Mouse (Mus musculus) retina, postnatal 1 day (tissue): ENCODE measurements around the gene Ier2.

Experiments used
- DNase-seq: peaks from one replicate; pipeline ENCODE4 v3.0.0-alpha.2; 2012

Gene Ier2

GRCm38 (mm10) chr8:84662581-84663065, at the start of gene Ier2:
Gene Ier2 (minus strand): TSS chr8:84662852.
- DNase-seq: peak; percentile 98

- peak; percentile 91 for DNase-seq
Observed at GRCm38 (mm10) chr8:84711933-84712758, 49.5 kb upstream of the Ier2 start.

DNA sequence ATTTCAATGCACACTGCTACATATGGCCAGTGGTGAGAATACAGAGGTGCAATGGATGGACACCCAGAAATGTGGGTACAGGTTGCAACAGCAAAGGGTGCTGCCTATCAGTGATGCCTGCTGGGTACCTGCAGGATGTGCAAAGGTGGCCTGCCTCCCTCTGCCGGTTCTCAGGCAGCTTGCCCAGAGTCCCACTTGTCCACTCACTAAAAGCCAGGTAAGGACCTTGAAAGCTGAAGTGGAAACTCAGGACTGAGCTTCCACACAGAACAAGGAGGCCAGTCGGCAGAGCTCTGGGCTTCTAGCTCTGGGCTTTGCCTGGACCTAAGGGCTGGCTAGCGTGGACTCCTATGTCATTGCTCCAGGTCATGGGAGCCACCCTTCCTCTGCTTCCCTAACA, 48.7 kb upstream of the Ier2 start:
- DNase-seq: no peak

DNA sequence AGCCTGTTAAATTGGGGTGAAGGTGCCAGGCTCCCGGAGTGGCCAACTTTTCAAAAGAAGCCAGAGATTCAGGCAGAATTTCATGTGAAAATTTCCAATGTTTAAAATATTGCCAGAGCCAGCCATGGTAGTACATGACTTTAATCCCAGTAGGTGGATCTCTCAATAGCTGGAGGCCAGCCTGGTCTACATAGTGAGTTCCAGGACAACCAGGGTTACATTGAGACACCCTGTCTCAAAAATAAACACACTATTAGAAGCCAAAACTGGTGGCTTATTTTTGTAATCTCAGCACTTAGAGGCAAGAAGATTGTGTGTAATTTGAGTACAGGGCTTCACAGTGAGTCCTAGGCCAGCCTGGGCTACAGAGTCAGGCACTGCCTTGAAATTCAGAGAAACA, 47.3 kb upstream of the Ier2 start:
- no peak for DNase-seq

DNA sequence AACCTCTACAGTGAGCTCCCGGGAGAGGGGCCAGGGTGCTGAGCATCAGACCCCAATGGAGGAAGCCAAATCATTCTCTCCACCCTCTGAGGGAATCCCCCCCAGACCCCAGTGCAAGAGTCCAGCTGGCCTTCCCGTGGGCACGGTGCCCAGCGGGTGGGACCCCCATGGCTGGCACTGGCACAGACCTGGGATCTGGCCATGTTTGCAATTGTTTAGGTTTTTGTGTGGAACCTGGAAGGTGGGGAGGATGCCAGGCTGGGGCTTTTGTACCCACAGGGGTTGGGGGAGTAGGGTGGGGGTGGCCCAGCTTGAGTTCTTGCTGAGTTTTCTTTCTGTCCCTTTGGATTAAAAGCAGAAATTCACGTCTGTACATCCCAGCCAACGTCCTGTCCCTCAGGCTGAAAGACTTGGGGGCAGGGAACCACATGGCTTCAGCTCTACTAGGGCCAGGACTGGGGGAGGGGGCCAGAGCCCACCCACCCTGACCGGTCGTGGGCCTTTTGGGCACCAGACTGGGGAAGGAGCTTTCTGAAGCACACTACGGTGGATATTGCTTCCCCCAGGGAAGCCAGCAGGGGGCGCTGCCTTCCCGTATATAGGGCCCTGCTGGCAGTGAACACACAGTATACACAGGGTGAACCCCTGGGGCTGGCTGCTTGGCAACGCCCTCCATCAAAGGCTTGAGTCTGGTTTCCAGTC, 46.3 kb upstream of the Ier2 start:
- peak; percentile 92 for DNase-seq

DNA sequence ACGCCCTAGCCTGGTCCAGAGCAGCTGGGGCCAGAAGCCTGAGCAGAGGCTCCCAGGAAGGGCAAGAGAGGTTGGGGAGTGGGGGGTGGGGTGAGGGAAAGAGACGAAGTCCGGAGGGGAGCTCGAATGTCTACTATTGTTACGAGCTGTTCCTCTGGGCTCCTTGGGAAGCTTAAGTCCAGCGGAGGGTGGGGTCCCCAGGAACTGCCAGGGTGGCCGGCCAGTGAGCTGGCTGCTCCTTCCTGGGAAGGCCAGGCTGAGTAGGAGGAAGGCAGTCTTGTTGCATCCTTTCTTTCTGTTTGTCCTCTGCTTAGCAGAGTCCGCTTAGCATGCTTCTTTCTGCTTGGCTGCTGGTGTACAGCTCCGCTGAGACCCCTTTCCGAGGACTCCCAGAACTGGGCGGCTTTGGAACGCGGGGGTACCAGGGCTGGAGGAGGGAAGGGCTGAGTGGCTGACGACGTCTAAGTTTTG, 45.5 kb upstream of the Ier2 start:
- DNase-seq: no peak

DNA sequence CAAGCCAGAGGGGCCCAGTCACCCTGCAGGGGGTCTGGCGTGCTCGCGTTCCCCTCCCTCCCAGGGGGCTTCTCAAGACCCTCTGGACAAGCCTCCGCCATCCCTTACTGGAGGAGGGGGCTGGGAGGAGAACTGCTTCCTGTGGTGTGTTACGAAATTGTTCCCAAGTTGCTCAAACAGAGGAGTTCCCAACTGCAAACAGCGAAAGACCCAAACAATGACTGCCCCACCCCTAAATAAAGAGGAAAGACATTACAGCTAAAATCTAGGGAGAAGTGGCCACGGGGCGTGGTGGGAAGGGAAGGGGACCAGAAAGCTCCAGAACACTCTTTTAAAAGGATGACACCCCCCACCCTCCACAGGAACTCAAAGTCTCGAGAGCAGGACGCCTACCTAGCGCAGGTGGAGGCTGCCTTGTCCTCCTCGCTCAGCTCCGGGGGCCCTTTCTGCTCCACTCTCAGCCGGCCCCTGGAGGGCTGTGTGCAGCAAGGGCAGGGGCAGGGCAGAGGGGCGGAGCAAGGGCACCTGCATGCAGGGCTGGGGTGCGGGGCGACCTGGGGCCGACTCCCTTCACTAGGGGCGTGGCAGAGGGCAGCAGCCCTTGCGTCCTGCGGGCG, 44.7 kb upstream of the Ier2 start:
- DNase-seq: no peak

GRCm38 (mm10) chr8:84706610-84707266, 44.1 kb upstream of the Ier2 start:
- DNase-seq: peak; percentile 57

- no peak for DNase-seq
Observed at GRCm38 (mm10) chr8:84705960-84706359, 43.3 kb upstream of the Ier2 start.

GRCm38 (mm10) chr8:84704867-84705831, 42.5 kb upstream of the Ier2 start:
- DNase-seq: no peak

DNA sequence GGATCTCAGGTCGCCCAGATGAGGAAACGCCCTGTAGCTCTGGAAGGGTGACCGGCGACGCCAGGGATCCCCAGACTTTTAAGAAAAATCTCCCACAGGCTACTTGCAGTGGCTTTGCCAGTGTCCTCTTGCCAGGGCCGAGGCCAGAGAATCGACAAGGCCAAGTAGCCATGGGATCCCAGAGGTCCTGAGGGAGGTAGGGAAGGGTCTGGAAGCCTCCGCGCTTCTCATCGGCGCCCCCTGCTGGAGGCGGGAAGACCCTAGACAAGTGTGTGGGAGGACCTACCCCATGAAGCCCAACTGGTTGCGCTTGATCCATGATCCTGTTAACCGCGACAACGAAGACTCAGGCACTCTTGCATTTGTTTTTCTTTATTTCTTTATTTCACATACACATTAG, 41.7 kb upstream of the Ier2 start:
- DNase-seq: peak; percentile 86

- DNase-seq: peak; percentile 38
Observed at GRCm38 (mm10) chr8:84703466-84704249, 41.0 kb upstream of the Ier2 start.

GRCm38 (mm10) chr8:84702963-84703465, 40.4 kb upstream of the Ier2 start:
- DNase-seq: no peak

DNA sequence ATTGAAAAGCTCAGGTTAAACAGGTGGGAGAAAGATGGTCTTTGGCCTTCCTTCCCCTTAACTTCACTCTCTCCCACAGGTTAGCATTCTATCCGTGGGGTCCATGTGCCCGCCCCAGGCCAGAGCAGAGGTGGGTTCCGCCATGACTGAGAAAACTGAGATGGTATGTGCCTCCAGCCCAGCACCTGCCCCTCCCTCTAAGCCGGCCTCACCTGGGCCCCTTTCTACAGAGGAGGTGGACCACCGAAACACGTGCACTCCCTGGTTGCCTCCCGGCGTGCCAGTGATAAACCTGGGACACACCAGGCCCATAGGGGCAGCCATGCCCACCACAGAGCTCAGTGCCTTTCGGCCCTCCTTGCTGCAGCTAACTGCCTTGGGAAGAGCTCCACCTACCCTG, 39.9 kb upstream of the Ier2 start:
- DNase-seq: no peak

- DNase-seq: no peak
Observed at GRCm38 (mm10) chr8:84700941-84701911, 38.6 kb upstream of the Ier2 start, which contains the start of gene Lyl1. Gene Lyl1 (plus strand): TSS chr8:84701457.

DNA sequence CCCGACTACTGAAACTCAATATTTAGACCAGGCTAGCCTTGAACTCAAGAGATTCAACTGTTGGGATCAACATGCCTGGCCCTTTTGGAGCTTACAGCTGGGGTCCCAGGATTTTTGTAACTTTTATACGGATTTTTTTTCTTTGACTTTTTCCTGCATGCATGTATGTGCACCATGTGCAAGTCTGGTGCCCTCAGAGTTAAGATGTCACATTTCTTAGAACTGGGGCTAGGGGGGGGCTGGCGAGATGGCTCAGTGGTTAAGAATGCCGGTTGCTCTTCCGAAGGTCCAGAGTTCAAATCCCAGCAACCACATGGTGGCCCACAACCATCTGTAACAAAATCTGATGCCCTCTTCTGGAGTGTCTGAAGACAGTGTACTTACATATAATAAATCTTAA, 37.9 kb upstream of the Ier2 start:
- no peak for DNase-seq

GRCm38 (mm10) chr8:84699861-84700322, 37.2 kb upstream of the Ier2 start:
- DNase-seq: peak; percentile 59

DNA sequence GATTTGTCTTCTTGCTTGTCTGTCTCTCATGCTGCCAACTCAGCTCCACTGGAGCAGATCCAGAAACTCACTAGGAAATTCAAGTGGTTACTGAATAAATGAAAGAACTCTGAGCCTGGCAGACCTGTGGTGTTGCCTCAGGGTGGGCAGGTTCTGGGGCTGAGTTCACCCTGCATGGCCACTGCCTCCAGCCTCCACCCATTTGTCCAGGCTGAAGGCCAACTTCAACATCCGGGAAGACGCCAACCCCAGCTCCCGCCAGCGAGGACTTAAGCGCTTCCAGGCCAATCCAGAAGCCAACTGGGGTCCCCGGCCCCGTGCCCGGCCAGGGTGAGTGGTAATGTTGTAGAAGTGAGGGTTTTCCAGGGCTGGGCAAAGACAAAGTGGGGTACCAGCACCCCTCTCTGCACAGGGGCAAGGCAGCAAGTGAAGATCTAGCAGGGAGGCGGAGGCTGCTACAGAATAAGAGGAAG, 36.3 kb upstream of the Ier2 start:
- DNase-seq: no peak

GRCm38 (mm10) chr8:84698288-84698687, 35.6 kb upstream of the Ier2 start:
- no peak for DNase-seq
